Mouse (Mus musculus): Measurements from ENCODE around the gene 6820408C15Rik. TPM values are rescaled to one million over a fixed set of nuclear protein-coding genes. Genes with fewer than 3 reads are reported as not detected.
"Not testable (repeated sequence)": the region's sequence is repeated elsewhere in the genome, so short reads cannot be mapped to it uniquely, and the experiment has no call there.

6820408C15Rik gene
- polyA plus RNA-seq, 1 experiment from 2014 or later: 0.52 TPM

GRCm38 (mm10) chr2:152413765-152414584 is 1.4 kb upstream of the 6820408C15Rik start:
- ATAC-seq (ENCODE audit: insufficient read depth, low FRiP score, low TSS enrichment) (peak; percentile 39), DNase-seq (ENCODE audit: low spot score) (peak; percentile 57)
- H3K9ac ChIP-seq (ENCODE audit: low read length): peak overlapping the region; percentile 99
- H3K4me3 ChIP-seq (ENCODE audit: low read depth, low read length): peak overlapping the region; percentile 81
- no peaks in the 10 kb centered on the region for H3K36me3 ChIP-seq (ENCODE audit: control insufficient read depth, insufficient read depth, low read length)
- peak overlapping the region; percentile 92 for H3K4me2 ChIP-seq (ENCODE audit: low read depth)
- H3K9me3 ChIP-seq (ENCODE audit: control insufficient read depth, low read length): 0 out of 2 replicates have a peak, but pooled peaks cover 3% of the 10 kb centered on the region
- no peaks in the 10 kb centered on the region for H3K27me3 ChIP-seq (ENCODE audit: control insufficient read depth, insufficient read depth, low read length)
- peaks cover 25% of the 10 kb centered on the region for H3K4me1 ChIP-seq (ENCODE audit: control insufficient read depth, insufficient read depth, low read length)
- H3K27ac ChIP-seq (ENCODE audit: low read depth, low read length): peak overlapping the region; percentile 90
- WGBS: under 1% methylated on average over 86 of the region's 86 CpGs

GRCm38 (mm10) chr2:152414591-152415165 is 709 bp upstream of the 6820408C15Rik start, which contains the start of gene Zcchc3:
Zcchc3 (minus strand) TSS chr2:152415027.
- Histone ChIP-seq H3K27me3 (ENCODE audit: control insufficient read depth, insufficient read depth, low read length) (no peaks in the 10 kb centered on the region), H3K4me1 (ENCODE audit: control insufficient read depth, insufficient read depth, low read length) (peaks cover 25% of the 10 kb centered on the region), H3K36me3 (ENCODE audit: control insufficient read depth, insufficient read depth, low read length) (no peaks in the 10 kb centered on the region), H3K4me3 (ENCODE audit: low read depth, low read length) (peak within 1 kb of the TSS; percentile 81), H3K9ac (ENCODE audit: low read length) (peak within 1 kb of the TSS; percentile 99), H3K4me2 (ENCODE audit: low read depth) (peak within 1 kb of the TSS; percentile 92), H3K9me3 (ENCODE audit: control insufficient read depth, low read length) (0 out of 2 replicates have a peak, but pooled peaks cover 3% of the 10 kb centered on the region), H3K27ac (ENCODE audit: low read depth, low read length) (peak within 1 kb of the TSS; percentile 90)
- ATAC-seq (ENCODE audit: insufficient read depth, low FRiP score, low TSS enrichment): peak; percentile 71
- under 1% methylated on average over 61 of the region's 65 CpGs for WGBS
- DNase-seq (ENCODE audit: low spot score): peak; percentile 95

GRCm38 (mm10) chr2:152415786-152416185 is 399 bp downstream of the 6820408C15Rik start:
- 98% methylated on average over 3 of the region's 3 CpGs for WGBS
- no peaks in the 10 kb centered on the region for H3K27me3 ChIP-seq (ENCODE audit: control insufficient read depth, insufficient read depth, low read length)
- H3K9me3 ChIP-seq (ENCODE audit: control insufficient read depth, low read length): 0 out of 2 replicates have a peak, but pooled peaks cover 3% of the 10 kb centered on the region
- H3K9ac ChIP-seq (ENCODE audit: low read length): no peak overlapping the region; the same call in 1 of the 2 replicates
- H3K27ac ChIP-seq (ENCODE audit: low read depth, low read length): no peak overlapping the region
- ATAC-seq (ENCODE audit: insufficient read depth, low FRiP score, low TSS enrichment) (no peak), DNase-seq (ENCODE audit: low spot score) (no peak)
- H3K4me1 ChIP-seq (ENCODE audit: control insufficient read depth, insufficient read depth, low read length): peaks cover 15% of the 10 kb centered on the region
- H3K4me3 ChIP-seq (ENCODE audit: low read depth, low read length): peak overlapping the region; percentile 81; the same call in 1 of the 2 replicates
- no peak overlapping the region for H3K4me2 ChIP-seq (ENCODE audit: low read depth)
- H3K36me3 ChIP-seq (ENCODE audit: control insufficient read depth, insufficient read depth, low read length): no peaks in the 10 kb centered on the region

- H3K27ac ChIP-seq (ENCODE audit: low read depth, low read length): no peak overlapping the region
- H3K4me3 ChIP-seq (ENCODE audit: low read depth, low read length): no peak overlapping the region
- 0 out of 2 replicates have a peak, but pooled peaks cover 2% of the 10 kb centered on the region for H3K4me1 ChIP-seq (ENCODE audit: control insufficient read depth, insufficient read depth, low read length)
- no peak overlapping the region for H3K4me2 ChIP-seq (ENCODE audit: low read depth)
- no peaks in the 10 kb centered on the region for H3K36me3 ChIP-seq (ENCODE audit: control insufficient read depth, insufficient read depth, low read length)
- no peaks in the 10 kb centered on the region for H3K9me3 ChIP-seq (ENCODE audit: control insufficient read depth, low read length)
- H3K27me3 ChIP-seq (ENCODE audit: control insufficient read depth, insufficient read depth, low read length): no peaks in the 10 kb centered on the region
- 8% methylated on average over 12 of the region's 12 CpGs for whole genome bisulfite sequencing
- no peak overlapping the region for H3K9ac ChIP-seq (ENCODE audit: low read length)
- no peak for DNase-seq (ENCODE audit: low spot score)
- ATAC-seq (ENCODE audit: insufficient read depth, low FRiP score, low TSS enrichment): no peak
These were observed 12.1 kb downstream of the 6820408C15Rik start for GRCm38 (mm10) chr2:152427493-152427892.

- H3K27ac ChIP-seq (ENCODE audit: low read depth, low read length); ATAC-seq (ENCODE audit: insufficient read depth, low FRiP score, low TSS enrichment); H3K27me3 ChIP-seq (ENCODE audit: control insufficient read depth, insufficient read depth, low read length): not testable (repeated sequence)
These were observed 13.1 kb downstream of the 6820408C15Rik start for GRCm38 (mm10) chr2:152428481-152428880.

GRCm38 (mm10) chr2:152436405-152436901 is 21.1 kb downstream of the 6820408C15Rik start:
- no peak overlapping the region for H3K27ac ChIP-seq (ENCODE audit: low read depth, low read length)
- no peak for DNase-seq (ENCODE audit: low spot score)
- WGBS: 88% methylated on average over 7 of the region's 7 CpGs
- no peak for ATAC-seq (ENCODE audit: insufficient read depth, low FRiP score, low TSS enrichment)
- no peaks in the 10 kb centered on the region for H3K9me3 ChIP-seq (ENCODE audit: control insufficient read depth, low read length)
- H3K4me3 ChIP-seq (ENCODE audit: low read depth, low read length): no peak overlapping the region
- no peak overlapping the region; the same call in 1 of the 2 replicates for H3K9ac ChIP-seq (ENCODE audit: low read length)
- no peaks in the 10 kb centered on the region for H3K4me1 ChIP-seq (ENCODE audit: control insufficient read depth, insufficient read depth, low read length)
- H3K36me3 ChIP-seq (ENCODE audit: control insufficient read depth, insufficient read depth, low read length): no peaks in the 10 kb centered on the region
- no peaks in the 10 kb centered on the region for H3K27me3 ChIP-seq (ENCODE audit: control insufficient read depth, insufficient read depth, low read length)
- H3K4me2 ChIP-seq (ENCODE audit: low read depth): no peak overlapping the region

More at GRCm38 (mm10) chr2:152428481-152428880, 13.1 kb downstream of the 6820408C15Rik start:
- H3K9ac ChIP-seq (ENCODE audit: low read length); H3K4me1 ChIP-seq (ENCODE audit: control insufficient read depth, insufficient read depth, low read length); DNase-seq (ENCODE audit: low spot score); H3K4me3 ChIP-seq (ENCODE audit: low read depth, low read length); H3K9me3 ChIP-seq (ENCODE audit: control insufficient read depth, low read length); H3K36me3 ChIP-seq (ENCODE audit: control insufficient read depth, insufficient read depth, low read length); H3K4me2 ChIP-seq (ENCODE audit: low read depth): not testable (repeated sequence)
- WGBS: 90% methylated on average over 2 of the region's 2 CpGs

- no peaks in the 10 kb centered on the region for H3K9me3 ChIP-seq (ENCODE audit: control insufficient read depth, low read length)
- peak; percentile 82 for ATAC-seq (ENCODE audit: insufficient read depth, low FRiP score, low TSS enrichment)
- H3K4me2 ChIP-seq (ENCODE audit: low read depth): peak overlapping the region; percentile 49
- 3% methylated on average over 22 of the region's 23 CpGs for WGBS
- peak; percentile 89 for DNase-seq (ENCODE audit: low spot score)
- H3K36me3 ChIP-seq (ENCODE audit: control insufficient read depth, insufficient read depth, low read length): no peaks in the 10 kb centered on the region
- H3K9ac ChIP-seq (ENCODE audit: low read length): peak overlapping the region; percentile 31; the same call in 1 of the 2 replicates
- no peak overlapping the region for H3K27ac ChIP-seq (ENCODE audit: low read depth, low read length)
- peak overlapping the region; percentile 28 for H3K4me3 ChIP-seq (ENCODE audit: low read depth, low read length)
- H3K4me1 ChIP-seq (ENCODE audit: control insufficient read depth, insufficient read depth, low read length): no peaks in the 10 kb centered on the region
- no peaks in the 10 kb centered on the region for H3K27me3 ChIP-seq (ENCODE audit: control insufficient read depth, insufficient read depth, low read length)
These were observed 21.8 kb downstream of the 6820408C15Rik start for GRCm38 (mm10) chr2:152436983-152437860.

GRCm38 (mm10) chr2:152438963-152439362 is 23.6 kb downstream of the 6820408C15Rik start:
- H3K4me1 ChIP-seq (ENCODE audit: control insufficient read depth, insufficient read depth, low read length): no peaks in the 10 kb centered on the region
- no peaks in the 10 kb centered on the region for H3K9me3 ChIP-seq (ENCODE audit: control insufficient read depth, low read length)
- DNase-seq (ENCODE audit: low spot score): no peak
- no peak overlapping the region for H3K9ac ChIP-seq (ENCODE audit: low read length)
- no peak overlapping the region for H3K4me3 ChIP-seq (ENCODE audit: low read depth, low read length)
- H3K36me3 ChIP-seq (ENCODE audit: control insufficient read depth, insufficient read depth, low read length): no peaks in the 10 kb centered on the region
- no peak overlapping the region for H3K27ac ChIP-seq (ENCODE audit: low read depth, low read length)
- H3K4me2 ChIP-seq (ENCODE audit: low read depth): no peak overlapping the region
- H3K27me3 ChIP-seq (ENCODE audit: control insufficient read depth, insufficient read depth, low read length): no peaks in the 10 kb centered on the region
- 67% methylated on average over 1 of the region's 1 CpGs for WGBS
- no peak for ATAC-seq (ENCODE audit: insufficient read depth, low FRiP score, low TSS enrichment)

Measured in neural tube, embryonic 11.5 days (tissue).